Mouse (Mus musculus) urinary bladder, postnatal 36 days (tissue): ENCODE data around the gene Rcn3.

ENCODE experiments used
- DNase-seq, 2 experiments: peaks; one replicate each; pipeline ENCODE4 v3.0.0; 2022; ENCODE audit warnings: low spot score in 2 of 2, mixed read lengths in 1 of 2

Gene Rcn3

DNA sequence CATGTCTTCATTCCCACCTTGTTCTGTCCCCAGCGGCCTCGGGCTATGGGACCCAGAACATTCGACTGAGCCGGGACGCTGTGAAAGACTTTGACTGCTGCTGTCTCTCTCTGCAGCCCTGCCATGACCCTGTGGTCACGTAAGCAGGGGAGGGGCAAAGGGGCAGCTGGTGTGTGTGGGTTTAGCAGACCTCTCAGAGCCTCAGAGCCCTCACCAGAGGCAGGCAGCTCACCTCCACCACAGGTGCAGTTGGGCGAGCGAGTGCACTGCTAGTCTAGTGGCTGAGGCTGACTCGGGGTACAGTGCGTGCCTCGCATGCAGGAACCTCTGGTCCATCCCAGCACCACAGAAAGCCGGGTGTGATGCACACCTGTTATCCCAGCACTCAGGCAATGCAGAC lies 18.1 kb downstream of the Rcn3 start:
- no peak for DNase-seq

DNA sequence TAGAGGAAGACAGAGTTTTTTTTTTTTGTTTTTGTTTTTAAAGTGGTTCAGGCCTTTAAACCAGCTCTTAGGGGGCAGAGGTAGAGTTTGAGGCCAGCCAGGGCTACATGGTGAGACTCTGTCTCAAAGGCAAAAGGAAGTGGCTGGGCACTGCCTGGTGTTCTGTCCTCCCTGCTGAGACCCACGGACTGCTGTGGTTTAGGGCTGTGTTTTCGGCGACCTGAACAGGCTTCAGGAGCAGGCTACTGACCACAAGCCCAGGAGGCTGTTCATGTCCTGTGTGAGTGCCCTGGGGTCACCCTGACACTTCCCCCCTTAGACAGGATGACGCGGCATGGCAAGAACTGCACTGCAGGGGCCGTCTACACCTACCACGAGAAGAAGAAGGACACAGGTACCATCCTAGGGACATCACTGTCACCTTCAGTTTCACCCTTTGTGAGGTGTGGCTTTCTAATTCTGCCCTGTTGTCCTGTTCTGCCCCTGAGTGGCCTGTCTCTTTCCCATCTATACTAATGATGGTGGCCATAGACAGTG lies 18.8 kb downstream of the Rcn3 start:
- no peak for DNase-seq

DNA sequence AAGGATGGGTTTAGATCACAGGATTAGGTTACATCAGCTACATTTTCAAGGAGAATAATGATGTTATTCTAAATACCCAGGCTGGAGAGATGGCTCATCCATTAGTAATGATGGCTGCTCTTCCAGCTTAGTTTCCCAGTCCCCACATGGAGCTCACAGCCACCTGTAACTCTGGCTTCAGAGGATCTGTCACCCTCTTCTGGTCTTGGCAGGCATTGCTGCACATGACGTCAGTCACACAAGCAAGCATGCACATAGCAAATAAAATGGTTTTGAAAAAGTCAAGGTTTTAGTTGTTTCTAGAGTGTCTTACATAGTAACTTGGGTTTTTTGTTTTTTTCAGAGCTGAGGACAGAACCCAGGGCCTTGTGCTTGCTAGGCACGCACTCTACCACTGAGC lies 19.8 kb downstream of the Rcn3 start:
- DNase-seq = no peak

DNA sequence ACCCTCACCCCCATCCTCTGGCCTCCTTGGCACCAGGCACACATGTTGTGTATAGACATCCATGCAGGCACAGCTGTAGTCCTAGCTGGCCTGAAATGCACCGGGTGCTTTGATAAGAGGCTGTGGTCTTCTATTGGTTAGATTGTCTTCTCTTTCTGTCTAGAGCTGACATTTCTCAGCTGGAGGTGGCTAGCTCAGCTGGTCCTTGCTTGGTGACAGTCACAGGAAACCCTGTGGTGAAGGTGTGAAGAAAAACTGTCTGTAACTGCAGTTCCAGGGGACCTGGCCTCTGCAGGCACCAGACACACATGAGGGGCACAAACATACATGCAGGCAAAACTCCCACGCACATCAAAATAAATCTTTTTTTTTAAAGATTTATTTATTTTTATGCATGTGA lies 22.4 kb downstream of the Rcn3 start:
- no peak for DNase-seq

DNA sequence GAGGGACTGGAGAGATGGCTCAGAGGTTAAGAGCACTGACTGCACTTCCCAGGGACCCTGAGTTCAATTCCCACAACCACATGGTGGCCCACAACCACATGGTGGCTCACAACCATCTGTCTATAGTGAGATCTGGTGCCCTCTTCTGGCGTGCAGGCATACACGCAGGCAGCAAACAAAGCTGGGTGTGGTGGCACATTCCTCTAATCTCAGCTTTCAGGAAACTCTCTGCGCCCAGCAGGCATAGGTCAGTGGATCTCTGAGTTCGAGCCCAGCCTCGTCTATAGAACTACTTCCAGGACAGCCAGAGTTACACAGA lies 24.1 kb downstream of the Rcn3 start:
- no peak for DNase-seq

DNA sequence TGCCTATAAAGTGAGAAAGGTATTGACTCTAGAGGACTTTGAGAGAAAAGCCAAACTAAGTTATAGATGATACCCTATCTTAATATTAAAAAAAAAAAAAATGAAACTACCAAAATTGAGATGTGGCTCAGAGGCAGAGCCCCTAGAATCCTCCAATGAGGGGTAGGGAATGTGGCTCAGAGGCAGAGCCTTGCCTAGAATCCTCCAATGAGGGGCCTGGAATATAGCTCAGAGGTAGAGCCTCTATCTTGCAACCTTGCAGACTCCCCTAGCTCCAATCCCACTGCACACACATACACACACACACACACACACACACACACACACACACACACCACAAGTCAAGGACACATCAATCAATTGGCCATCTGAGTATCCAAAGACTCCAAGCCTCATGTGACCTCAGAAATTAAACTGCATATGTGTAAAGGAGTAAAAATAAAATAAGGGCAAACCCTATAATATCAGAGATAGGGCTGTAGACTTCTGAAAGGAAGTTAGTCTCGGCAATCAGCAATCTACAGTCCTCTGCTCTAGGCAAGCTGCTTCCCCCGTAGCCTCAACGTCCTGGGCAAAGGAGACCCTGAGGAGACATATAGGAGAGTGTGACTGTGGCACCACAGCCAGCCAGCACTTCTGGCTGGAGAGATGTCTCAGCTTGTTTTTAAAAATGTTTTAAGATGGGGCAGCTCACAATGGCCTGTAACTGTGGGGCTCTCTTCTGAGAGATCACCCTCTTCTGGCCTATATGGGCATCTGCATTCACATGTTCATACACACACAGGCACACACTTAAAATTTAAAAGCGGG lies 24.6 kb downstream of the Rcn3 start:
- no peak for DNase-seq

DNA sequence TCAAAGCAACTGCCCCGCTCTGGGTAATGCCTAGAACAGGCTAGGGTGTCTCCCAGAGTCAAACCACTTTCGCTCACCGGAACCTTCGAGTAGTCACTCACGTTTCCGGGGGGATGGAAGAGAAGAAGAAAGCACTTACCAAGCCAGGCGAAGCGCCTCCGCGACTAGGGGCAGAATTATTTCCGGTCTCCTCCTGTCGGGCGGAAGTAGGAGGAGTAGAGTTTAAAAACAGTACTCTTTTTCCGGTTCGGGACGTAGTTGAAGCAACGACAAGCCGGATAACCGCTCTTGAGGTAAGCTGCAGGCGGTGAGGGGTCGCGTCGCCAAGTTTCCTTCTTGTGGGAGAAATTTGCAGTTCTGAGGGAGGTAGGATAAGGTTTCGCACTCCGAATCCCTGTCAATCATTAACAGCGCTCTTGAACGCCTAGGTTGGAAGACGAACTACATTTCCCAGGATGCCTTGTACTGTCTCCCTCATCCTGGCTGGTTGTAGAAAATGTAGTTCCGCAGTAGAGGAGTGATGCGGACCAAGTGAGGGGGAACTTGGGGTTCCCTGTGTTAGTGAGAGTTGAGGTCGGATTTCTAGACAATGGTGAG lies 29.7 kb downstream of the Rcn3 start, which contains the start of the genes Nosip and Prrg2:
TSS of gene Nosip (plus strand) at position 191 of the 597 bp plus-strand sequence.
TSS of gene Prrg2 (minus strand) at position 439 of the 597 bp plus-strand sequence.
- DNase-seq = peak; percentile 94 to 95

DNA sequence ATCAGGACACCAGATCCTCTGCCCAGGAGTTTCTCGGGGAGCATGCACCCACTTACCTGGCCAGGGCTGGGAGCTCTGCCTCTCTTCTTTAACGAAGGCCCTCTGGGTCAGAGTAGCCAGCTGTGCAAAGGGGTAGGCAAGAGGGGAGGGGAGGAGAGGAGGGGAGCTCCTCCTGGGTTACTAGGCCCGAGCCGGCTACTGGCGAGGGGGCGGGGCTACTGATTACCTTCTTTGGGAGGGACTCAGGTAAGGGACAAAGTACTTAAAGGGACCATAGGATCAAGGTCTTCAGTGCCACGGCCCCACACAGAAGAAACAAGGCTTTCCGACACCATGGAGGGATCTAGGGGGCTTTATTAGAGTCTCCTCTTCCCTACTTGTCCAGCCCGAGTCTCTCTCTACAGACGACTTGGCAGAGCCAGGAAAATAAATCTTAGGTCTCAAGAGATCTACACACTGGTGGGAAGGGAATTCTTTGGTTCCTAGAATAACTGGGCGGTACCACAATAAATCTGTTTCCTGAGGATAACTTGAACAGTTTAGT lies 30.4 kb downstream of the Rcn3 start:
- DNase-seq = peak; percentile 49 to 60

DNA sequence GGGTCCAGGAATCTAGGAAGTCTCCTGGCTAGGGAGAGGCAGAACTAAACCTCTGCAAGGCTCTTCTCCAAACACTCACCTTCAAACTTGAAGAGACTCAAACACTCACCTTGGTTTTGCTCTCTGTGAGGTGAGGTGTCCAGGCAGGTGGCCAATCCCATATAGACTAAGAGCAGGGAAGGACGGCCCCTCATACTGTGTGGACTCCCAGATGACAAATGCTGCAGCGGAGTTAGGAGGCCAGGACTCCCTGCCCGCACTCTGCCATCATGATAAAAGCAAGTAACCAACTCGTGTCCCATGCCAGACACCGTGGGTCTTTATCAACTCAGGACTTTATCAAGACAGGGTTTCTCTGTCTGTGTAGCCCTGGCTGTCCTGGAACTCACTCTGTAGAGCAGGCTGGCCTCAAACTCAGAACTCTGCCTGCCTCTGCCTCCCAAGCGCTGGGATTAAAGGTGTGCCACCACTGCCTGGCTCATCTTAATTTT lies 31.3 kb downstream of the Rcn3 start:
- no peak for DNase-seq

DNA sequence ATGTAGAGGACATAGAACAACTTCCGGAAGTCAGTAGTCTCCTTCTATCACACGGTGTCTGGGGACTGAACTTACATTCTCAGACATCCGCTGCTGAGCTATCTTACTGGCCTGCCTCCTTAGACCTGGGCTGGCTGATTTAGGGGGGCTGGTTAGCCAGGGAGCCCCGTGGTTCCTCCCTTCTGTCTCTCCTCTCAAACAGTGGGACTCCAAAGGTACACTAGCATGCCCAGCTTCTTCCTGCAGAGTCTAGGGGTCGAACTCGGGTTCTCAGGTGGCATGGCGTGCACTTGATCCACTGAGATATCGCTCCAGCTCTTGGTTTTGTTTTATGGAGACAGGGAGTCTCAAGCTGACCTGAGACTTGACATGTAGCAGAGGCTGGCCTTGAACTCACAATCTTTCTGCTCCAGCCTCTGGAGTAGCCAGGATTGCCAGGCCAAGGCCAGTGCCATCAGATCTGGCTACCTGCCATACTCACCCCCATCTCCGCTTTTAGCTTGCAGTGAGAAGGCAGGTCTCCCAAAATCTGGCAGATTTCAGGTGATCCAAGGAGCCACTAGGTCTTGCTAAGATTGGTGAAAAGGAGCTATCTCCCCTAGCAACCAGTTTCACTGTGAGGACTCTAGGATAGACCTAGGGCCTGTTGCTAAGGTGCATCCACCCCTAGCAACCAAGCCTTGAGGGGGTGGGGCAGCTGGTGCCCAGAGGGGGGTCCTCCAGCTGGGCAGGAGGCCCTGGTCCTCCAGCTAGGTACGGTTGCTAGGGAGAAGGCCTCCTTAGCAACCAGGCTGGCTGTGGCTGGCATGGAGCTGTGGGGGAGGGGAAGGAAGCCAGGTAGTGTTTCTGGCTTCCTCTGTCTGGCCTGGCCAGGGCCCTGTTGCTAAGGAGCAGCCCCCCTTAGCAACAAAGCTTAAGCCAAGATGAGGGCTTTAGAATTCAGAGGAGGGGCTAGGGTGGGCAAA lies 33.1 kb downstream of the Rcn3 start:
- DNase-seq = no peak

DNA sequence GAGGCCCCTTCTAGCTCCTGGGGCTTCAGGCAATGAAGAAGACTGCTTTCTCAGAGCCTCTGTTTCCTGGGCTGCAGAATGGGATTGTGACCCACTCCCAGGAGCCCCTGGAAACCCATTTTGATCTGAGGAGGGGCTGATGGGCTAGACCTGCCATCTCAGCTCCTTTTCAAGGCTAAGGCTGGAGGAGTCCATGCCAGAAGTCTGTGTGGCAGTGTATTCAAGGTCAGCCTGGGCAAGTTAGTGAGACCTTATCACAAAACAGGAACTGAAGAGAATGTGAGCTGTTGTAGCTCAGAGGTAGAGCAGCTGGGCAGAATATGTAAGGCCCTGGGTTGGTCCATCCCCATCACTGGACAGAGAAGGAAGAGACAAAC lies 35.1 kb downstream of the Rcn3 start:
- DNase-seq = no peak

DNA sequence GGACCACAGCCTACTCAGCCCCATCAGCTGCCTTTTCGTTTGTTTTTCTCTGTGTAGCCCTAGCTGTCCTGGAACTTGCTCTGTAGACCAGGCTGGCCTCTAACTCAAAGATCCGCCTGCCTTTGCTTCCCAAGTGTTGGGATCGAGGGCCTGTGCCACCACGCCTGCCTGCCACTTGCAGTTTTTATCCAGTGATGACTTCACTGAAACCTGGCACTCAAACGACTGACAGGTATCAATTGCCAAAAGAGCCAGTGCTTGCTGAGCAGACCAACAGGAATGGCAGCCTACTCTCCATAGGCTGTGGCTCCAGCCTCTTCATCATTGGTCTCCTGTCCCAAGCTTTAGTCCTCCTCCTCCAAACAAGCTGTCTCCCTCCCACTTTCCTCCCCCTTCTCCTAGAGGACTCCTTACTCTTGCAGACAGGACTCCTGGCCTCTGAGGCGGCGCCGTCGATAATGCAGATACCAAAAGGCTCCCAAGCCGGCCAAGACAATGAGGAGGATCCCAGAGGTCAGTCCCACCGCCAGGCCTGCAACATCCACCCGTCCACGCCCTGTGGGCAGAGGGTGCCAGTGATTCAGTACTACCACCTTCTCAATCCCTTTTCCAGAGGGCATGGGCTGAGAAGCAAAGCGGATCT lies 35.6 kb downstream of the Rcn3 start:
- DNase-seq = no peak

DNA sequence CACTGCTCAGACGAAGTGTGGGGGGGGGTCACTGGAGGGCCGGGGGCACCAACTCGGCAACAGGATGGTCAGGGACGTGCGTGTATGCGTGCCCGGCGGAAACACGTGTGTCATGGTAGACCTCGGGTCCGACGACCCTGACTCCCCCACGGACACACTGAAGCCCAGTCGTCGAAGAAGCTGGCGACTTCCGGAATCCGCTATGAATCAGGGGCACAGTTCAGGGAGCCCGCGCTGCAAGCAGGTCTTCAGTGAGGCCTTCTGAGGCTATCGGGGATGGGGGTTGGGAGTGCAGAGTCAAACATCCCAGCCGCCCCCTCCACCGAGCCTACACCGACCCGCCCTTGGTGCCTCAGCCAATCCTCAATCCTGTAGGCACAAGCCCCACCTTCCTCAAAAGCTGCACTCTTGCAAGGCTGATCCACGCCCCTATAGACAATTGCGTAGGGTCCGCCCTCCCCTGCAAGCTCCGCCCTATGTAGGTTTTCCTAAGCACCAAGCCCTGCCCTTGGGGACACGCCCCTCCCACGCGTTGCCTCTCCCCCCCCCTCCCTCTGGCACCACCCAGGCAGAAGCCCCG lies 38.0 kb downstream of the Rcn3 start:
- DNase-seq = peak; percentile 93 to 95

DNA sequence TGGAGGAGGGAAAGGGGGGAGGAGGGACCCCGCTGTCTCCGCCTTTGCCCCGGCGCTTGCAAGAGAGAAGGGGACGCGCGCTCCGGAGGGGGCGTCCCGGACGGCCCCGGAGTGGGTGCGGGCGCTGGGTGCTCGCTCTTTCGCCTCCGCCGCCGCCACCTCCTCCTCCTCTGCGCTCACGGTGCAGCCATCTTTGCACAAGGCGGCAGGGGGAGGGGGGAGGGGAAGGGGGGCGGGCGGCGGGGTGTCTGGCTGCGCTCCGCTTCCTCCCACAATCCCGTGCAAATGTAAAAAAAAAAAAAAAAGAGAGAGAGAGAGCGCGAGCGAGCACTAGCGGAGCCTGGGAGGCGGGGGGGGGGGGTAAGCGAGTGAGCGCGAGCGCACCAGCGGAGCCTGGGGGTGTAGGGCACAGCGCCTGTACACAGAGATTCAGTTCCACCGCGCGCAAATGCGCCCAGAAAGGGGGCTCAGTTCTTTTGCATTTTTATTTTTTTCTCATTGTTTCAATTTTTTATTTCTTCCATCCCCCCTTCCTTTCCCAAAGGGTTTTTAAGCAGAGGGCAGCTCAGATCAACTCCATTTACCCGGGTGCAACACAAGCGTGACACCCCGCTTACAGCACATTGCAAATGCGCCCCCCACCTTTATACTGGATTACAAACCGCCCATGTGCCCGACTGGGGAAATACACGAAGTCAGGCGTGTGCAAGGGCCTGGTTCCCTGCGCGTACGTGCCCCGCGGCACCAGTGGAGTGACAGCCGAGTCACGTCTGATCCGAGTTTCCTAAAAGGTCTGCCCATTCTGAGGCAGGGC lies 38.7 kb downstream of the Rcn3 start:
- peak; percentile 69 to 70 for DNase-seq

DNA sequence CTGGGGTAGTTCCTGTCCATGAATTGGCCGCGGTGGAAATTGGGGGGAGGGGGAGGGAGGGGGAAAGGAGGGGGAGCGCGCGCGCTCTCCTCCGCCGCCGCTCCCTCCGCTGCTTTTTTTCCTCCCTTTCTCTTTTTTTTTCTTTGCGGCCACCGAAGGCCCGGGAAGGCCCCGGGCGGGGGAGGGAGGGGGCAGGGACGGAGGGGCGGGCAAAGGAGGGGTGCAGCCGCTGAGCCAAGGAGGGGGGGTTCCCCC lies 39.2 kb downstream of the Rcn3 start, which contains the start of gene Prr12:
TSS of gene Prr12 (minus strand) at position 20 of the 255 bp plus-strand sequence.
- peak in 1 of 2 experiments; percentile 13 for DNase-seq

DNA sequence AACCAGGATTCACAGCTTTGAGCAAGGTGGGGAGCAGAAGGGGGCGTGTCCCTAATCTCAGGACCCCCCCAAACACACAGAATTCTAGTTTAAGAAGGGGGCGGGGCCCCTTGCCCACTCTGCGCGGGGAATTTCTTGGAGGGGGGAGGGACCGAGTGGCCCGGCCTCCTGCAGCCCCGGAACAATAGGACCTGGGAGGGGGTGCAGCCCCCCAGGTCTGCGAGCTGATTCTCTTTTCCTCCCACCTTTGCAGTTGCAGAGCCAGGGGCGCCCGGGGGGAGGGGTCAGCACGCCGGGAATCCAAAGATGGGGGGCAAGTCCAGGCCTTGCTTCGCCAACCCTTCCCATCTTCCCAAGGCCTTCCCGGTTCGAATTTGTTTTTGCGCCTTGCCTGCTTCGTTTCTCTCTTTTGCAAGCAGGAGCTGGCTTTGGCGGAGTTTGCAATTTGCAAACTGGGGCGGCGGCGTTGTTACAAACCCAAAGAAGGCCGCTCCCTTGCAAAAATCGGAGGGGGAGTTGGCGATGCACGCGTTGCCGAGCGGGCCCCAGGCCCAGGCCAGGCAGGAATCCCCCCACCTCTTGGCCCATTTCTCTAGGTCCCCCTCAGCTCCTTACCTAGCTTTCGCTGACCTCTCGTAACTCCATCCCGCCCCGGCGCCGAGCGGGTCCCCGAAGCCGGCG lies 39.7 kb downstream of the Rcn3 start:
- peak; percentile 26 to 41 for DNase-seq

DNA sequence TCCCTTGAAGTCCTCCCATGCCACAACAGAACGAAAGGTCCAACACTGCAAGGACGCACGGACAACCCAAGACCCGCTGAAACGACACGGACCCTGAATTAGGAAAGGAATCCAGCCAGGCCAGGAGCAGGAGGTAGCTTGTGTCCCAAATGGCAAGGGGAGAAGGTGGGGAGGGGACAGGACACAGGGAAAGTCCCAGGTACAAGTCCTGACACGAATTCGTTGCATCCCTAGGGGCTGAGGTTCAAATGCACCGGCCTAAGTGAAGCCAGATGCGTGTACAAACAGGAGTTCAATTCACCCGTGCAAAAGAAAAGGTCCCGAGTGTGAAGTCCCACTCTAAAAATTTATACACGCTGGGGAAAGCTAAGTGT lies 40.4 kb downstream of the Rcn3 start:
- no peak for DNase-seq

DNA sequence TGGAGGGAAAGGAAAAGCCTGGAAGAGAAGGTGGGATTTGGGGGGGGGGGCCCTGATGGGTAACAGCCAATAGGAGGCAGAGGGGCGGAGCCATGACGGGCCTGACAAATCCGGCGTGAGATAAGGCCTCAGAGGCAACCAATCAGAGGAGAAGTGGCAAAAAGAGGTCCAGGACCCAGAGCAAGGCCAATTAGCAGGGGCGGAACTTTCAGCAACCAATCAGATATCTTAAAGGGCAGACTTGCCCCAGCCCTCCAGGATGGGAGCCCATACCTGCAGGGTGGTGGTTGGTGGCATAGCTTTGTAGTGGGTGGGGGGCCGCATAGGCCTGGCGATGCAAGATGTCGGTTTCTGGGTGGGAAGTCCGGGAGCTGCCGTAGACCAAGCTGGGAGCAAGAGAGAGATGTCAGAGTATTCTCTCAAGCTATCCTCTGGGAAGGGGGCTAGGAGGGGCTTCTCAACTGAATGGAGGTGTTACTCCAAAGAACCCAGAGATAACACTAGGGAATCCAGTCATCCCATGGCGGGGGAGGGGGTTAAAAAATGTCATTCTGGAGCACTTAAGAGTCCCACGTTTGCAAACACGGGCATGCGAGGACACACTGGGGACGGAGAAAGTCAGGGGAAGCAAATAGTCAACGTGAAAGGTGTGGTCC lies 40.9 kb downstream of the Rcn3 start:
- peak; percentile 23 to 55 for DNase-seq
